Mouse (Mus musculus): ENCODE measurements around the gene Lmntd1. TPM values are rescaled to one million over a fixed set of nuclear protein-coding genes. Genes with fewer than 3 reads are reported as not detected.
A peak's percentile ranks its signal among the peaks of the same experiment; 100 is the strongest.
"Not testable (repeated sequence)": the region's sequence is repeated elsewhere in the genome, so short reads cannot be mapped to it uniquely, and the experiment has no call there.

Lmntd1 gene
- polyA plus RNA-seq, 1 experiment: not detected

- Histone ChIP-seq H3K4me3 (peak overlapping the region; percentile 27), H3K36me3 (ENCODE audit: control insufficient read depth, insufficient read depth) (no peaks in the 10 kb centered on the region), H3ac (ENCODE audit: control insufficient read depth, insufficient read length) (no peak overlapping the region), H3K79me2 (ENCODE audit: control insufficient read depth, insufficient read depth) (no peaks in the 10 kb centered on the region), H3K27me3 (ENCODE audit: control insufficient read depth, insufficient read depth, insufficient read length) (no peaks in the 10 kb centered on the region), H3K4me2 (ENCODE audit: low read depth) (peak overlapping the region; percentile 99)
- TF ChIP-seq MYOG (IDR thresholded peaks at IDR 0.05; ENCODE audit: control insufficient read depth in 1 of 3, insufficient read depth in 1 of 3, insufficient read length in 2 of 3, low read depth in 2 of 3): no peak
- no peak for TF ChIP-seq MAX (IDR thresholded peaks at IDR 0.05; ENCODE audit: low read depth)
- TF ChIP-seq SRF (IDR thresholded peaks at IDR 0.05; ENCODE audit: control insufficient read depth, insufficient read length, low read depth): no peak
- no peak for TF ChIP-seq TCF12 (IDR thresholded peaks at IDR 0.05; ENCODE audit: insufficient read depth, poor library complexity, severe bottlenecking)
- peak; percentile 26 for TF ChIP-seq POLR2A (IDR thresholded peaks at IDR 0.05; ENCODE audit: insufficient read length, low read depth)
Measured at GRCm38 (mm10) chr6:145339956-145340656, 274.0 kb downstream of the Lmntd1 start.

DNA sequence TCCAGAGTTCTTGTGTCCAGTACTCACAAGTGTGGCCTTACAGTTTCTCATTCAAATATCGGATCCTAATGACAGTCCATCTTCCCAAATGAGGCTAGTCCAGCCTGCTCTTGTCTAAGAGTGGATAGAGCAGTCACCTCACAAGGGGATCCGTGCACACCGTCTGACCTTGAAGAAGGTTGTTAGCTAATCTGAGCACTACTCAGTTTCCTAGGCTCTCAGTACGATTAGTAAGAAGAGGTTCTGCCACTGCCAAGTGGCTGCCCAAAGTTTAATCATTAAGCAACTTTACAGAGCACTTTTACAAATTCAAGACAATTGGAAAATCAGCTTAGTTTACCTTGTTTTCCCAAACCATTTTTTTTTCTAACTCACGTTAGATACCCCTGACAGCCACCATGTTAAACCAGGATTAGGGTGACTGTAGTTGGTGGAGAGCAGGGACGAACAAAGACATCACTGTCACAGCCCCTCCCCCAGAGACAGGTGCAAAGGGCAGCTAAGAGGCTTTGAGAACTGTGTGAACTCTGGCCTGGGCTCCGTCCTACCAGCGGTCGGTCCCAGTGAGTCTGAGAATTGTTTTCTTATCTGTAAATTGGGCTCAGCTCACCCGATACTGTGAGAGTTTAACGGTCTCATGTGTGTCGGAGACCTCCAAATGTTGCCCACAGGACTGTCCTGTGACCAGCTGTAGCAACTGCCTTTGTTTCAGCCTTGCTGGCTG is 275.4 kb downstream of the Lmntd1 start:
- Histone ChIP-seq H3K79me2 (ENCODE audit: control insufficient read depth, insufficient read depth) (no peaks in the 10 kb centered on the region), H3K36me3 (ENCODE audit: control insufficient read depth, insufficient read depth) (no peaks in the 10 kb centered on the region), H3ac (ENCODE audit: control insufficient read depth, insufficient read length) (no peak overlapping the region), H3K4me2 (ENCODE audit: low read depth) (no peak overlapping the region), H3K27me3 (ENCODE audit: control insufficient read depth, insufficient read depth, insufficient read length) (no peaks in the 10 kb centered on the region), H3K4me3 (no peak overlapping the region)
- TF ChIP-seq MYOD1 (IDR thresholded peaks at IDR 0.05; ENCODE audit: control insufficient read depth in 1 of 3, insufficient read length in 2 of 3, low read depth in 2 of 3) (peak in 2 of 3 experiments; percentile 27 to 64), CEBPB (IDR thresholded peaks at IDR 0.05; ENCODE audit: insufficient read depth, poor library complexity, severe bottlenecking) (no peak), MYOG (IDR thresholded peaks at IDR 0.05; ENCODE audit: control insufficient read depth in 1 of 3, insufficient read depth in 1 of 3, insufficient read length in 2 of 3, low read depth in 2 of 3) (peak in 1 of 3 experiments; percentile 42)

DNA sequence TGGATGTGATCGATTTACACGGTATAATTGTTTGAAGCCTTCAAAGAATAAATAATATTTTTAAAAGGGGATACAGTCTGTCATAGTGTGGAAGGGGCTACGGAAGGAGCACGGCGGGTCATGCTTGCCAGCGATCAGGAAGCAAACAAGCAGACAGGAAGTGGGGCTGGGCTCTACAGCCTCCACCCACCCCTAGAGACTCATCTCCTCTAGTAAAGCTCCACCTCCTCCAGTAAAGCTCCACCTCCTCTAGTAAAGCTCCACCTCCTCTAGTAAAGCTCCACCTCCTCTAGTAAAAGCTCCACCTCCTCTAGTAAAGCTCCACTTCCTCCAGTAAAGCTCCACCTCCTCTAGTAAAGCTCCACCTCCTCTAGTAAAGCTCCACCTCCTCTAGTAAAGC is 276.6 kb downstream of the Lmntd1 start:
- not testable (repeated sequence) for H3ac ChIP-seq (ENCODE audit: control insufficient read depth, insufficient read length); H3K4me2 ChIP-seq (ENCODE audit: low read depth); H3K4me3 ChIP-seq; H3K79me2 ChIP-seq (ENCODE audit: control insufficient read depth, insufficient read depth); H3K36me3 ChIP-seq (ENCODE audit: control insufficient read depth, insufficient read depth); H3K27me3 ChIP-seq (ENCODE audit: control insufficient read depth, insufficient read depth, insufficient read length)

DNA sequence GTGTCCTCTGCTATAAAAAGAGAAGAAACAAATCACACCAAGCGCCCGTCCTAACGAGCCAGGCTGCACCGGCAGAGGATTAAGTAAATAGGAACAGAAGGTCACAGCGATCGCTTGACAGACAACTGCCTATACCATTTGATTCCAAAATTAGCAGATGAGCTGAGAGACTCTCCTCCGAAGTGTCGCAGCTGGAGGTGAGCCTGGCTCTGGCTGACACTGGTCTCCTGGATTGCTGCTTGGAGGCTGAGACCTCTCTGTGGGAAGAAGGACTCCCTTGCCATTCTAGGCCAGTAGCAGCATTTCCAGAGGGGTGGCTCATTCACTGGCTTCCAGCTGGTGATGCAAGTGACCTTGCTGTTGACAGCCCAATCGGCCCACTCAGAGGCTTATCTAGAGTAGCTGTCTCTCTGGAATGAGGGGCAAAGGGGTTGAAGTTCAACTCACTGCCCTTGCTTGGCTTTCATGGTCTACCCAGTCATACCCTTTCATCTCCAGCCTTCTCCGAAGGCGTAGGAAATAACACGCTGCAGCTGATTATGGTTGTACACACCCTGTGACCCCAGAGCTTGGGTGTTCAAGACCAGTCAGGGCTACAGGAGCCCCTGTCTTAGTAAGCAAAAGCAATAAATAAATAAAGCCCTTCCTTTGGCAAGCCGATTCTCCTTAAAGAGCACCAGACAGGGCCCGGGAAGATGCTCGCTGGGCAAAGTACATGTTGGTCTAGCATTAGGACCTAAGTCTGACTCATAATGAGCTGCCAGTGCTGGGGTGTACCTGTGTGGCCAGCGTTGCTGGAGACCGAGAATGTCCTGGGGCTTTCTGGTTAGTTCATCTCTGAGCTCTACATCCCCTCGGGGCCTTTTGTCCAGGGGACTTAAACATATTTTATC is 278.0 kb downstream of the Lmntd1 start:
- Histone ChIP-seq H3K4me3 (no peak overlapping the region), H3K36me3 (ENCODE audit: control insufficient read depth, insufficient read depth) (no peaks in the 10 kb centered on the region), H3K27me3 (ENCODE audit: control insufficient read depth, insufficient read depth, insufficient read length) (no peaks in the 10 kb centered on the region), H3K4me2 (ENCODE audit: low read depth) (no peak overlapping the region), H3K79me2 (ENCODE audit: control insufficient read depth, insufficient read depth) (no peaks in the 10 kb centered on the region), H3ac (ENCODE audit: control insufficient read depth, insufficient read length) (no peak overlapping the region)
- TF ChIP-seq CEBPB (IDR thresholded peaks at IDR 0.05; ENCODE audit: insufficient read depth, poor library complexity, severe bottlenecking) (no peak), TCF3 (IDR thresholded peaks at IDR 0.05; ENCODE audit: insufficient read length, low read depth) (no peak), POLR2A (IDR thresholded peaks at IDR 0.05; ENCODE audit: insufficient read length, low read depth) (no peak), POLR2AphosphoS2 (IDR thresholded peaks at IDR 0.05; ENCODE audit: insufficient read length, low read depth) (no peak), MYOD1 (IDR thresholded peaks at IDR 0.05; ENCODE audit: control insufficient read depth in 1 of 3, insufficient read length in 2 of 3, low read depth in 2 of 3) (no peak), REST (IDR thresholded peaks at IDR 0.05; ENCODE audit: insufficient read depth, insufficient read length) (no peak), MAX (IDR thresholded peaks at IDR 0.05; ENCODE audit: low read depth) (no peak), USF1 (IDR thresholded peaks at IDR 0.05; ENCODE audit: low read depth) (no peak), TCF12 (IDR thresholded peaks at IDR 0.05; ENCODE audit: insufficient read depth, poor library complexity, severe bottlenecking) (no peak)

DNA sequence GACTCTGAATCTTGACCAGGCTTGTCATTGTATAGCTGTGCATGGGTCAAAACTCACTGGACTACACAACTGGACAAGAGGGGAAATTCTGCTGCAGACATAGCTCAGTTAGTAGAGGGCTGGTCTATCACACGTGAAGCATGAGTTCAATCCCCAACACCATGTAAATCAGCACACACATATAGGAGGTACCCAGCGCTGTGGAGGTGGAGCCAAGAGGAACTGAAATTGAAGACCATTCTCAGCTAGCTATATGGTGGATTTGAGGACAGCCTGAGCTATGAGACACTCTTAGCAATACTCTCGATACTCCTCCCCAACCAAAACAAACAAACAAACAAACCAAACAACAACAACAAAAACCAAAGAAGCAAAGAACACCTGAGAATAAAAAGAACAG is 279.9 kb downstream of the Lmntd1 start:
- no peaks in the 10 kb centered on the region for H3K27me3 ChIP-seq (ENCODE audit: control insufficient read depth, insufficient read depth, insufficient read length)
- no peaks in the 10 kb centered on the region for H3K79me2 ChIP-seq (ENCODE audit: control insufficient read depth, insufficient read depth)
- TF ChIP-seq POLR2A (IDR thresholded peaks at IDR 0.05; ENCODE audit: insufficient read length, low read depth) (no peak), USF1 (IDR thresholded peaks at IDR 0.05; ENCODE audit: low read depth) (no peak), TCF12 (IDR thresholded peaks at IDR 0.05; ENCODE audit: insufficient read depth, poor library complexity, severe bottlenecking) (no peak), TCF3 (IDR thresholded peaks at IDR 0.05; ENCODE audit: insufficient read length, low read depth) (no peak), E2F4 (IDR thresholded peaks at IDR 0.05; ENCODE audit: insufficient read depth) (no peak), MAX (IDR thresholded peaks at IDR 0.05; ENCODE audit: low read depth) (no peak), MYOD1 (IDR thresholded peaks at IDR 0.05; ENCODE audit: control insufficient read depth in 1 of 3, insufficient read length in 2 of 3, low read depth in 2 of 3) (no peak), CEBPB (IDR thresholded peaks at IDR 0.05; ENCODE audit: insufficient read depth, poor library complexity, severe bottlenecking) (no peak), SRF (IDR thresholded peaks at IDR 0.05; ENCODE audit: control insufficient read depth, insufficient read length, low read depth) (no peak), POLR2AphosphoS2 (IDR thresholded peaks at IDR 0.05; ENCODE audit: insufficient read length, low read depth) (no peak), MYOG (IDR thresholded peaks at IDR 0.05; ENCODE audit: control insufficient read depth in 1 of 3, insufficient read depth in 1 of 3, insufficient read length in 2 of 3, low read depth in 2 of 3) (no peak), REST (IDR thresholded peaks at IDR 0.05; ENCODE audit: insufficient read depth, insufficient read length) (no peak)

More for the DNA sequence above, 279.9 kb downstream of the Lmntd1 start:
- Histone ChIP-seq H3ac (ENCODE audit: control insufficient read depth, insufficient read length) (no peak overlapping the region), H3K4me3 (no peak overlapping the region), H3K36me3 (ENCODE audit: control insufficient read depth, insufficient read depth) (no peaks in the 10 kb centered on the region), H3K4me2 (ENCODE audit: low read depth) (no peak overlapping the region)
